Mouse (Mus musculus): ENCODE results near the gene Lmntd2. TPM values are rescaled to one million over a fixed set of nuclear protein-coding genes. Genes with fewer than 3 reads are reported as not detected.
"Not testable (repeated sequence)": the region's sequence is repeated elsewhere in the genome, so short reads cannot be mapped to it uniquely, and the experiment has no call there.

The Lmntd2 gene
- polyA plus RNA-seq (2012; rRNA removed): 3.1 and 4.9 TPM in 2 replicates

GRCm38 (mm10) chr7:141213605-141214235 lies at the start of gene Lmntd2:
Lmntd2 (minus strand) TSS chr7:141214080.
- no peak for DNase-seq (ENCODE audit: low read depth)
- TF ChIP-seq POLR2A (IDR thresholded peaks at IDR 0.05; ENCODE audit: borderline replicate concordance, extremely low read depth, insufficient read depth, insufficient read length, poor library complexity, severe bottlenecking) (no peak), CTCF (IDR thresholded peaks at IDR 0.05; ENCODE audit: borderline replicate concordance, extremely low read depth, insufficient read depth, insufficient read length) (no peak)

GRCm38 (mm10) chr7:141263640-141264039 lies 49.8 kb upstream of the Lmntd2 start:
- no peak for DNase-seq (ENCODE audit: low read depth)
- TF ChIP-seq CTCF (IDR thresholded peaks at IDR 0.05; ENCODE audit: borderline replicate concordance, extremely low read depth, insufficient read depth, insufficient read length) (no peak), POLR2A (IDR thresholded peaks at IDR 0.05; ENCODE audit: borderline replicate concordance, extremely low read depth, insufficient read depth, insufficient read length, poor library complexity, severe bottlenecking) (no peak)

GRCm38 (mm10) chr7:141261480-141261879 lies 47.6 kb upstream of the Lmntd2 start:
- TF ChIP-seq POLR2A (IDR thresholded peaks at IDR 0.05; ENCODE audit: borderline replicate concordance, extremely low read depth, insufficient read depth, insufficient read length, poor library complexity, severe bottlenecking): no peak
- no peak for TF ChIP-seq CTCF (IDR thresholded peaks at IDR 0.05; ENCODE audit: borderline replicate concordance, extremely low read depth, insufficient read depth, insufficient read length)
- DNase-seq (ENCODE audit: low read depth): no peak

- TF ChIP-seq CTCF (IDR thresholded peaks at IDR 0.05; ENCODE audit: borderline replicate concordance, extremely low read depth, insufficient read depth, insufficient read length): no peak
- no peak for DNase-seq (ENCODE audit: low read depth)
Observed at GRCm38 (mm10) chr7:141256159-141256558, 42.3 kb upstream of the Lmntd2 start.

GRCm38 (mm10) chr7:141250486-141250885 lies 36.6 kb upstream of the Lmntd2 start:
- DNase-seq (ENCODE audit: low read depth): not testable (repeated sequence)

- DNase-seq (ENCODE audit: low read depth): no peak
- TF ChIP-seq POLR2A (IDR thresholded peaks at IDR 0.05; ENCODE audit: borderline replicate concordance, extremely low read depth, insufficient read depth, insufficient read length, poor library complexity, severe bottlenecking) (no peak), CTCF (IDR thresholded peaks at IDR 0.05; ENCODE audit: borderline replicate concordance, extremely low read depth, insufficient read depth, insufficient read length) (no peak)
Observed at GRCm38 (mm10) chr7:141231551-141231950, 17.7 kb upstream of the Lmntd2 start.

- no peak for TF ChIP-seq CTCF (IDR thresholded peaks at IDR 0.05; ENCODE audit: borderline replicate concordance, extremely low read depth, insufficient read depth, insufficient read length)
- DNase-seq (ENCODE audit: low read depth): no peak
Observed at GRCm38 (mm10) chr7:141231111-141231510, 17.2 kb upstream of the Lmntd2 start.

- TF ChIP-seq CTCF (IDR thresholded peaks at IDR 0.05; ENCODE audit: borderline replicate concordance, extremely low read depth, insufficient read depth, insufficient read length) (no peak), POLR2A (IDR thresholded peaks at IDR 0.05; ENCODE audit: borderline replicate concordance, extremely low read depth, insufficient read depth, insufficient read length, poor library complexity, severe bottlenecking) (no peak)
- no peak for DNase-seq (ENCODE audit: low read depth)
Observed at GRCm38 (mm10) chr7:141230570-141230969, 16.7 kb upstream of the Lmntd2 start.

GRCm38 (mm10) chr7:141229702-141230101 lies 15.8 kb upstream of the Lmntd2 start:
- TF ChIP-seq POLR2A (IDR thresholded peaks at IDR 0.05; ENCODE audit: borderline replicate concordance, extremely low read depth, insufficient read depth, insufficient read length, poor library complexity, severe bottlenecking): no peak
- no peak for TF ChIP-seq CTCF (IDR thresholded peaks at IDR 0.05; ENCODE audit: borderline replicate concordance, extremely low read depth, insufficient read depth, insufficient read length)
- no peak for DNase-seq (ENCODE audit: low read depth)

GRCm38 (mm10) chr7:141228279-141229067 lies 14.6 kb upstream of the Lmntd2 start, which contains the start of gene Phrf1:
Phrf1 (plus strand) TSS chr7:141228784.
- peak; percentile 96 for DNase-seq (ENCODE audit: low read depth)
- TF ChIP-seq CTCF (IDR thresholded peaks at IDR 0.05; ENCODE audit: borderline replicate concordance, extremely low read depth, insufficient read depth, insufficient read length) (peak; percentile 97), POLR2A (IDR thresholded peaks at IDR 0.05; ENCODE audit: borderline replicate concordance, extremely low read depth, insufficient read depth, insufficient read length, poor library complexity, severe bottlenecking) (peak; percentile 81)

- TF ChIP-seq CTCF (IDR thresholded peaks at IDR 0.05; ENCODE audit: borderline replicate concordance, extremely low read depth, insufficient read depth, insufficient read length) (no peak), POLR2A (IDR thresholded peaks at IDR 0.05; ENCODE audit: borderline replicate concordance, extremely low read depth, insufficient read depth, insufficient read length, poor library complexity, severe bottlenecking) (no peak)
- no peak for DNase-seq (ENCODE audit: low read depth)
Observed at GRCm38 (mm10) chr7:141227796-141228195, 13.9 kb upstream of the Lmntd2 start.

- no peak for DNase-seq (ENCODE audit: low read depth)
Observed at GRCm38 (mm10) chr7:141226535-141226934, 12.7 kb upstream of the Lmntd2 start.

More at GRCm38 (mm10) chr7:141226535-141226934, 12.7 kb upstream of the Lmntd2 start:
- no peak for TF ChIP-seq POLR2A (IDR thresholded peaks at IDR 0.05; ENCODE audit: borderline replicate concordance, extremely low read depth, insufficient read depth, insufficient read length, poor library complexity, severe bottlenecking)
- no peak for TF ChIP-seq CTCF (IDR thresholded peaks at IDR 0.05; ENCODE audit: borderline replicate concordance, extremely low read depth, insufficient read depth, insufficient read length)

Data from brain, embryonic 14.5 days (tissue).